Mouse (Mus musculus) neural tube, embryonic 14.5 days (tissue): Measurements from ENCODE around the gene Il9r. TPM values are rescaled to one million over a fixed set of nuclear protein-coding genes. Genes with fewer than 3 reads are reported as not detected.

Source experiments
- ATAC-seq: fragments of 200-750 bp; cut with Nextera tagmentation; 2 replicates; pipeline ENCODE4 v1.8.0; 2017; ENCODE audit warnings: low read depth, mild to moderate bottlenecking, moderate TSS enrichment, moderate library complexity
- H3K27ac ChIP-seq: fragments of 300-500 bp; sonication (generic); 2 replicates; pipeline ENCODE4 v1.5.1; 2014; ENCODE audit warnings: low read depth, mild to moderate bottlenecking, control low read depth, low read length, moderate library complexity, mixed read lengths
- H3K27me3 ChIP-seq: fragments of 300-500 bp; sonication (generic); 2 replicates; pipeline ENCODE4 v1.6.1; 2014; ENCODE audit warnings: low read length; ENCODE audit not compliant: control insufficient read depth, insufficient read depth
- H3K36me3 ChIP-seq: fragments of 300-500 bp; sonication (generic); 2 replicates; pipeline ENCODE4 v1.6.1; 2014; ENCODE audit warnings: low read length, mixed read lengths; ENCODE audit not compliant: control insufficient read depth, insufficient read depth
- H3K4me1 ChIP-seq: fragments of 300-500 bp; sonication (generic); 2 replicates; pipeline ENCODE4 v1.6.1; 2014; ENCODE audit warnings: low read length; ENCODE audit not compliant: control insufficient read depth, insufficient read depth
- H3K4me2 ChIP-seq: fragments of 300-500 bp; sonication (generic); 2 replicates; pipeline ENCODE4 v1.6.1; 2014; ENCODE audit warnings: mild to moderate bottlenecking, low read depth, low read length, control low read depth
- H3K4me3 ChIP-seq: fragments of 300-500 bp; sonication (generic); 2 replicates; pipeline ENCODE4 v1.5.1; 2014; ENCODE audit warnings: low read depth, low read length, control low read depth, mixed read lengths
- H3K9ac ChIP-seq: fragments of 300-500 bp; sonication (generic); replicated peaks from 2 replicates; pipeline ENCODE4 v1.6.1; 2014; ENCODE audit warnings: low read depth, mild to moderate bottlenecking, control low read depth, low read length, mixed read lengths
- H3K9me3 ChIP-seq: fragments of 300-500 bp; sonication (generic); 2 replicates; pipeline ENCODE4 v1.6.1; 2016; ENCODE audit warnings: low read length; ENCODE audit not compliant: control insufficient read depth
- WGBS: fragments of 180-500 bp; shearing (Covaris S2); extraction: QIAGEN DNeasy Blood & Tissue Kit; methylation state at CpG from one replicate; pipeline ENCODE4 v1.1.7; 2014; 5-methylcytosine and 5-hydroxymethylcytosine counted together
- polyA plus RNA-seq: library from polyadenylated mRNA; unstranded; fragments of >200 nt; fragmentation: Nextera tagmentation; extraction: Ambion mirVana; gene quantifications from 2 replicates; pipeline ENCODE4 v1.2.1, GENCODE M21; 2014

Gene Il9r
- 0.05 TPM in 1 of 2 replicates, not detected in the other for polyA plus RNA-seq

- no peak within 1 kb of the TSS for H3K4me2 ChIP-seq
- H3K36me3 ChIP-seq: no peaks in the 10 kb centered on the region
- H3K4me3 ChIP-seq: no peak within 1 kb of the TSS
- no peaks in the 10 kb centered on the region for H3K9me3 ChIP-seq
- H3K27ac ChIP-seq: no peak within 1 kb of the TSS
- WGBS: 79% methylated on average over 10 of the region's 10 CpGs
- H3K9ac ChIP-seq: no peak within 1 kb of the TSS
- no peak for ATAC-seq
- no peaks in the 10 kb centered on the region for H3K4me1 ChIP-seq
- H3K27me3 ChIP-seq: no peaks in the 10 kb centered on the region
Measured at GRCm38 (mm10) chr11:32200075-32200601, at the start of gene Il9r. Gene Il9r, minus strand, starts transcription at chr11:32200279.

- Histone ChIP-seq H3K9ac (no peak overlapping the region), H3K9me3 (no peaks in the 10 kb centered on the region), H3K27me3 (no peaks in the 10 kb centered on the region), H3K4me2 (no peak overlapping the region), H3K36me3 (peaks cover 35% of the 10 kb centered on the region), H3K4me3 (no peak overlapping the region), H3K27ac (no peak overlapping the region), H3K4me1 (no peaks in the 10 kb centered on the region)
- ATAC-seq: no peak
- 95% methylated on average over 3 of the region's 3 CpGs for WGBS
Measured at GRCm38 (mm10) chr11:32248350-32248749, 48.3 kb upstream of the Il9r start.

GRCm38 (mm10) chr11:32247068-32247467 lies 47.0 kb upstream of the Il9r start:
- no peak for ATAC-seq
- Histone ChIP-seq H3K4me2 (no peak overlapping the region), H3K27ac (no peak overlapping the region), H3K9ac (no peak overlapping the region), H3K4me1 (no peaks in the 10 kb centered on the region), H3K36me3 (peaks cover 22% of the 10 kb centered on the region), H3K27me3 (no peaks in the 10 kb centered on the region), H3K4me3 (no peak overlapping the region), H3K9me3 (no peaks in the 10 kb centered on the region)

- Histone ChIP-seq H3K9ac (no peak overlapping the region), H3K9me3 (no peaks in the 10 kb centered on the region), H3K4me3 (no peak overlapping the region), H3K4me2 (no peak overlapping the region), H3K27me3 (no peaks in the 10 kb centered on the region), H3K4me1 (no peaks in the 10 kb centered on the region), H3K36me3 (peaks cover 17% of the 10 kb centered on the region), H3K27ac (no peak overlapping the region)
- ATAC-seq: no peak
- 89% methylated on average over 6 of the region's 6 CpGs for WGBS
Measured at GRCm38 (mm10) chr11:32245614-32246013, 45.5 kb upstream of the Il9r start.

- no peak for ATAC-seq
- H3K36me3 ChIP-seq: peaks cover 11% of the 10 kb centered on the region
- H3K4me2 ChIP-seq: no peak overlapping the region
- no peak overlapping the region for H3K27ac ChIP-seq
- WGBS: 89% methylated on average over 1 of the region's 1 CpGs
- no peaks in the 10 kb centered on the region for H3K9me3 ChIP-seq
- no peak overlapping the region for H3K9ac ChIP-seq
- no peaks in the 10 kb centered on the region for H3K4me1 ChIP-seq
- H3K27me3 ChIP-seq: no peaks in the 10 kb centered on the region
- H3K4me3 ChIP-seq: no peak overlapping the region
Measured at GRCm38 (mm10) chr11:32244617-32245016, 44.5 kb upstream of the Il9r start.

GRCm38 (mm10) chr11:32244064-32244463 lies 44.0 kb upstream of the Il9r start:
- no peak overlapping the region for H3K4me3 ChIP-seq
- no peak overlapping the region for H3K27ac ChIP-seq
- 77% methylated on average over 3 of the region's 3 CpGs for WGBS
- H3K4me1 ChIP-seq: no peaks in the 10 kb centered on the region
- H3K4me2 ChIP-seq: no peak overlapping the region
- H3K27me3 ChIP-seq: no peaks in the 10 kb centered on the region
- H3K36me3 ChIP-seq: peaks cover 8% of the 10 kb centered on the region
- H3K9me3 ChIP-seq: no peaks in the 10 kb centered on the region
- H3K9ac ChIP-seq: no peak overlapping the region
- no peak for ATAC-seq

GRCm38 (mm10) chr11:32243205-32243955 lies 43.3 kb upstream of the Il9r start:
- H3K4me3 ChIP-seq: no peak overlapping the region
- H3K36me3 ChIP-seq: peaks cover 8% of the 10 kb centered on the region
- no peak for ATAC-seq
- no peaks in the 10 kb centered on the region for H3K27me3 ChIP-seq
- 74% methylated on average over 7 of the region's 7 CpGs for WGBS
- no peak overlapping the region for H3K9ac ChIP-seq
- no peak overlapping the region for H3K27ac ChIP-seq
- no peak overlapping the region for H3K4me2 ChIP-seq
- H3K4me1 ChIP-seq: no peaks in the 10 kb centered on the region
- no peaks in the 10 kb centered on the region for H3K9me3 ChIP-seq

- 79% methylated on average over 3 of the region's 3 CpGs for WGBS
- H3K27ac ChIP-seq: no peak overlapping the region
- no peak overlapping the region for H3K9ac ChIP-seq
- H3K27me3 ChIP-seq: no peaks in the 10 kb centered on the region
- H3K36me3 ChIP-seq: no peaks in the 10 kb centered on the region; the same call in 1 of the 2 replicates
- no peaks in the 10 kb centered on the region for H3K4me1 ChIP-seq
- no peak overlapping the region for H3K4me3 ChIP-seq
- no peak overlapping the region for H3K4me2 ChIP-seq
- ATAC-seq: no peak
- H3K9me3 ChIP-seq: no peaks in the 10 kb centered on the region
Measured at GRCm38 (mm10) chr11:32242209-32242608, 42.1 kb upstream of the Il9r start.

GRCm38 (mm10) chr11:32241391-32241790 lies 41.3 kb upstream of the Il9r start:
- H3K9ac ChIP-seq: no peak overlapping the region
- H3K4me3 ChIP-seq: no peak overlapping the region
- no peaks in the 10 kb centered on the region; the same call in 1 of the 2 replicates for H3K4me1 ChIP-seq
- ATAC-seq: no peak
- no peak overlapping the region for H3K4me2 ChIP-seq
- H3K27me3 ChIP-seq: no peaks in the 10 kb centered on the region
- H3K27ac ChIP-seq: no peak overlapping the region
- H3K36me3 ChIP-seq: no peaks in the 10 kb centered on the region; the same call in 1 of the 2 replicates
- H3K9me3 ChIP-seq: no peaks in the 10 kb centered on the region
